Mouse (Mus musculus): ENCODE measurements around the gene Arglu1. TPM values are rescaled to one million over a fixed set of nuclear protein-coding genes. Genes with fewer than 3 reads are reported as not detected.

Arglu1 gene
- polyA plus RNA-seq, 1 experiment: 20.7 TPM

- no peak for TF ChIP-seq CTCF (IDR thresholded peaks at IDR 0.05; ENCODE audit: extremely low read depth, insufficient read depth, insufficient read length, insufficient replicate concordance)
- TF ChIP-seq POLR2A (IDR thresholded peaks at IDR 0.05; ENCODE audit: low read depth, low read length): no peak
Observed at GRCm38 (mm10) chr8:8644160-8644915, 46.0 kb downstream of the Arglu1 start.

GRCm38 (mm10) chr8:8640264-8640588, 50.1 kb downstream of the Arglu1 start:
- WGBS: 89% methylated on average over 4 of the region's 4 CpGs
- H3K4me1 ChIP-seq (ENCODE audit: control insufficient read depth, insufficient read depth, insufficient read length): no peaks in the 10 kb centered on the region
- no peak for TF ChIP-seq CTCF (IDR thresholded peaks at IDR 0.05; ENCODE audit: extremely low read depth, insufficient read depth, insufficient read length, insufficient replicate concordance)
- no peak for TF ChIP-seq POLR2A (IDR thresholded peaks at IDR 0.05; ENCODE audit: low read depth, low read length)
- H3K27me3 ChIP-seq (ENCODE audit: control insufficient read depth, insufficient read depth, low read length): no peaks in the 10 kb centered on the region
- H3K27ac ChIP-seq (ENCODE audit: insufficient read depth, low read length): no peak overlapping the region
- DNase-seq (ENCODE audit: low read depth in 1 of 2, low spot score in 2 of 2): no peak
- no peaks in the 10 kb centered on the region for H3K36me3 ChIP-seq (ENCODE audit: control insufficient read depth, insufficient read depth, low read length)
- H3K4me3 ChIP-seq (ENCODE audit: extremely low read depth, insufficient read depth, insufficient read length): no peak overlapping the region

More at GRCm38 (mm10) chr8:8644160-8644915, 46.0 kb downstream of the Arglu1 start:
- no peaks in the 10 kb centered on the region for H3K27me3 ChIP-seq (ENCODE audit: control insufficient read depth, insufficient read depth, low read length)
- H3K27ac ChIP-seq (ENCODE audit: insufficient read depth, low read length): no peak overlapping the region
- H3K4me1 ChIP-seq (ENCODE audit: control insufficient read depth, insufficient read depth, insufficient read length): no peaks in the 10 kb centered on the region
- 87% methylated on average over 11 of the region's 11 CpGs for WGBS
- H3K36me3 ChIP-seq (ENCODE audit: control insufficient read depth, insufficient read depth, low read length): no peaks in the 10 kb centered on the region
- DNase-seq (ENCODE audit: low read depth in 1 of 2, low spot score in 2 of 2): no peak
- H3K4me3 ChIP-seq (ENCODE audit: extremely low read depth, insufficient read depth, insufficient read length): no peak overlapping the region

- WGBS: 79% methylated on average over 8 of the region's 8 CpGs
- Histone ChIP-seq H3K4me3 (ENCODE audit: extremely low read depth, insufficient read depth, insufficient read length) (no peak overlapping the region), H3K4me1 (ENCODE audit: control insufficient read depth, insufficient read depth, insufficient read length) (no peaks in the 10 kb centered on the region), H3K27ac (ENCODE audit: insufficient read depth, low read length) (no peak overlapping the region), H3K36me3 (ENCODE audit: control insufficient read depth, insufficient read depth, low read length) (no peaks in the 10 kb centered on the region), H3K27me3 (ENCODE audit: control insufficient read depth, insufficient read depth, low read length) (no peaks in the 10 kb centered on the region)
- TF ChIP-seq CTCF (IDR thresholded peaks at IDR 0.05; ENCODE audit: extremely low read depth, insufficient read depth, insufficient read length, insufficient replicate concordance) (no peak), POLR2A (IDR thresholded peaks at IDR 0.05; ENCODE audit: low read depth, low read length) (no peak)
- DNase-seq (ENCODE audit: low read depth in 1 of 2, low spot score in 2 of 2): no peak
Observed at GRCm38 (mm10) chr8:8639569-8640263, 50.6 kb downstream of the Arglu1 start.

GRCm38 (mm10) chr8:8631394-8631793, 58.9 kb downstream of the Arglu1 start:
- TF ChIP-seq POLR2A (IDR thresholded peaks at IDR 0.05; ENCODE audit: low read depth, low read length) (no peak), CTCF (IDR thresholded peaks at IDR 0.05; ENCODE audit: extremely low read depth, insufficient read depth, insufficient read length, insufficient replicate concordance) (no peak)
- Histone ChIP-seq H3K27me3 (ENCODE audit: control insufficient read depth, insufficient read depth, low read length) (no peaks in the 10 kb centered on the region), H3K27ac (ENCODE audit: insufficient read depth, low read length) (no peak overlapping the region), H3K36me3 (ENCODE audit: control insufficient read depth, insufficient read depth, low read length) (no peaks in the 10 kb centered on the region), H3K4me1 (ENCODE audit: control insufficient read depth, insufficient read depth, insufficient read length) (no peaks in the 10 kb centered on the region), H3K4me3 (ENCODE audit: extremely low read depth, insufficient read depth, insufficient read length) (no peak overlapping the region)
- no peak for DNase-seq (ENCODE audit: low read depth in 1 of 2, low spot score in 2 of 2)
- 87% methylated on average over 7 of the region's 7 CpGs for WGBS

- Histone ChIP-seq H3K27me3 (ENCODE audit: control insufficient read depth, insufficient read depth, low read length) (no peaks in the 10 kb centered on the region), H3K27ac (ENCODE audit: insufficient read depth, low read length) (no peak overlapping the region), H3K36me3 (ENCODE audit: control insufficient read depth, insufficient read depth, low read length) (peaks cover 1% of the 10 kb centered on the region; the same call in 1 of the 2 replicates), H3K4me3 (ENCODE audit: extremely low read depth, insufficient read depth, insufficient read length) (no peak overlapping the region), H3K4me1 (ENCODE audit: control insufficient read depth, insufficient read depth, insufficient read length) (no peaks in the 10 kb centered on the region; the same call in 1 of the 2 replicates)
- TF ChIP-seq CTCF (IDR thresholded peaks at IDR 0.05; ENCODE audit: extremely low read depth, insufficient read depth, insufficient read length, insufficient replicate concordance) (no peak), POLR2A (IDR thresholded peaks at IDR 0.05; ENCODE audit: low read depth, low read length) (no peak)
- no peak for DNase-seq (ENCODE audit: low read depth in 1 of 2, low spot score in 2 of 2)
- WGBS: 82% methylated on average over 7 of the region's 7 CpGs
Observed at GRCm38 (mm10) chr8:8624017-8624416, 66.3 kb downstream of the Arglu1 start.

- no peak for TF ChIP-seq CTCF (IDR thresholded peaks at IDR 0.05; ENCODE audit: extremely low read depth, insufficient read depth, insufficient read length, insufficient replicate concordance)
- Histone ChIP-seq H3K27ac (ENCODE audit: insufficient read depth, low read length) (no peak overlapping the region), H3K36me3 (ENCODE audit: control insufficient read depth, insufficient read depth, low read length) (peaks cover 1% of the 10 kb centered on the region; the same call in 1 of the 2 replicates), H3K4me3 (ENCODE audit: extremely low read depth, insufficient read depth, insufficient read length) (no peak overlapping the region), H3K4me1 (ENCODE audit: control insufficient read depth, insufficient read depth, insufficient read length) (no peaks in the 10 kb centered on the region; the same call in 1 of the 2 replicates), H3K27me3 (ENCODE audit: control insufficient read depth, insufficient read depth, low read length) (no peaks in the 10 kb centered on the region)
- no peak for DNase-seq (ENCODE audit: low read depth in 1 of 2, low spot score in 2 of 2)
- 8% methylated on average over 8 of the region's 8 CpGs for WGBS
Observed at GRCm38 (mm10) chr8:8623486-8623885, 66.8 kb downstream of the Arglu1 start.

GRCm38 (mm10) chr8:8622476-8622875, 67.8 kb downstream of the Arglu1 start:
- H3K36me3 ChIP-seq (ENCODE audit: control insufficient read depth, insufficient read depth, low read length): peaks cover 1% of the 10 kb centered on the region; the same call in 1 of the 2 replicates
- WGBS: 91% methylated on average over 3 of the region's 3 CpGs
- no peaks in the 10 kb centered on the region; the same call in 1 of the 2 replicates for H3K4me1 ChIP-seq (ENCODE audit: control insufficient read depth, insufficient read depth, insufficient read length)
- H3K4me3 ChIP-seq (ENCODE audit: extremely low read depth, insufficient read depth, insufficient read length): no peak overlapping the region
- TF ChIP-seq POLR2A (IDR thresholded peaks at IDR 0.05; ENCODE audit: low read depth, low read length): no peak
- TF ChIP-seq CTCF (IDR thresholded peaks at IDR 0.05; ENCODE audit: extremely low read depth, insufficient read depth, insufficient read length, insufficient replicate concordance): no peak
- no peak for DNase-seq (ENCODE audit: low read depth in 1 of 2, low spot score in 2 of 2)
- no peak overlapping the region for H3K27ac ChIP-seq (ENCODE audit: insufficient read depth, low read length)
- H3K27me3 ChIP-seq (ENCODE audit: control insufficient read depth, insufficient read depth, low read length): no peaks in the 10 kb centered on the region
